Mouse (Mus musculus): ENCODE results near the gene Nalcn.

DNA sequence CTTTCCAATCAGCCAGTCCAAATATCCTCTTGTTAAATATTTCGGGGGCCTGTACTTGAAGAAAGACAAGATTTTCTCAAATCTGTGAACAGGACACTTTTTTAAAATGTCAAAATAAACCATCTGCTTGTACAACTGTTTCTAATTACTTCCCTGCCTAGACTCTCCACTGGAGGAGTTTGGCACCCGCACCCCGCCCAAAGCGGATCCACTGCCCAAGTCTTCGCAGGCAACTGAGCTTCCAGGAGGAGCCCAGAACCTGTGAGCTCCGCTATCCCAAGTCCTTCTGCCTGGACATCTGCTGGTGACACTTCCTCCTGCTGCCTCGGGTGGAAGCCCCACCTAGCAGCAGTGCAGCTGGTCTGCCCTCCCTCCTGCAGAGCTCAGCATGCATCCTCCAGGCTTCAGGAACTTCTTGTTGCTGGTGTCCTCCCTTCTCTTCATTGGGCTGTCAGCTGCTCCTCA, 33.0 kb upstream of the Nalcn start, which contains the start of gene Itgbl1:
- TF ChIP-seq CTCF (IDR thresholded peaks at IDR 0.05; ENCODE audit: low read depth), result no peak
- no peak for TF ChIP-seq EP300 (optimal IDR thresholded peaks at IDR 0.05)
